Mouse (Mus musculus): Measurements from ENCODE around the gene Col5a1. TPM values are rescaled to one million over a fixed set of nuclear protein-coding genes. Genes with fewer than 3 reads are reported as not detected.

Col5a1 gene
- polyA plus RNA-seq, 1 experiment from 2014 or later: 33.2 TPM

DNA sequence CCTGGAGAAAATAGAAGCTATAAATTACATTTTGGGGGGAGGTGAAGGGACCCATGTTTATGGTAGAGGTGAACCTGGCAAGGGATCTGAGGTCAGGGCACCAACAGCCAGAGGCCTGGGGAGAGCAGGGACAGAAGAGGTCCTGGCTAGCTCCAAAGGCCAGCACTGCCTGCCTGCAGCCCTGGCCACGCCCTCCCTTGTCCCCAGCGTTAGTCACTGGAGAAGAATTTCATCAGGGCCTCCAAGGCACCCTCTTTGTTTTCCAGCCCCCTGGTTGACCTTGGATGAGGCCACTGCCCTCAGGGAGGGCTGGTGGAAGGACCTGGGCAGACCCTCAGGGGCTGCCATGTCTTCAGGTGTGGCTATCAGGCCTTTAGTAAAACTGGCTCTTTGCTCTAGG is 30.1 kb downstream of the Col5a1 start:
- 46% methylated on average over 2 of the region's 2 CpGs for WGBS
- DNase-seq (ENCODE audit: low spot score) (no peak), ATAC-seq (replicated peaks; ENCODE audit: low FRiP score, low read depth) (no peak)
- Histone ChIP-seq H3K9me3 (replicated peaks; ENCODE audit: low read length) (no peaks in the 10 kb centered on the region), H3K4me1 (replicated peaks; ENCODE audit: insufficient read depth, low read length) (no peaks in the 10 kb centered on the region), H3K36me3 (ENCODE audit: insufficient read depth, low read length) (no peaks in the 10 kb centered on the region), H3K27ac (no peak overlapping the region), H3K27me3 (ENCODE audit: insufficient read depth, low read length) (no peaks in the 10 kb centered on the region), H3K4me3 (replicated peaks; ENCODE audit: low read depth, low read length) (no peak overlapping the region), H3K4me2 (ENCODE audit: low read length) (no peak overlapping the region), H3K9ac (ENCODE audit: low read depth, low read length) (no peak overlapping the region)
- no peak for TF ChIP-seq CTCF (IDR thresholded peaks at IDR 0.05; ENCODE audit: low read depth)

DNA sequence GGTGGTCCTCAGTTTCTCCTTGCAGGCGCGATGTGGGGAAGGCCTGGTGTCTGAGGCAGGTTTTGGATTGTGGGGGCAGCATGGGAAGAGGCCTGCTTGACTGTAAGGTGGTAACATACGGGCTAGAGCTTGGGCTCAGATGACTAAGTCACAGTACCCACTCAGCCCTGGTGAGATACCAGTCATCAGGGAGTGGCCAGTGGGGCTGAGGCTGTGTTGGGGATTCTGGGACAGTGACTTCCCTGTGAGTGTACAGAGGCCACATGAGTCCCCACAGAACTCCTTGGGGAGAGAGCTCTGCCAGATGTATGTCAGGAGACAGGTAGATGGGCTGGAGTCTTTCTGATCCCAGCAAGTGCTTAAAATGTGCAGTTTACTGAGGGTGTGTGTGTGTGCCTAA is 31.0 kb downstream of the Col5a1 start:
- H3K36me3 ChIP-seq (ENCODE audit: insufficient read depth, low read length): no peaks in the 10 kb centered on the region
- DNase-seq (ENCODE audit: low spot score): no peak
- H3K4me1 ChIP-seq (replicated peaks; ENCODE audit: insufficient read depth, low read length): no peaks in the 10 kb centered on the region
- 93% methylated on average over 3 of the region's 3 CpGs for WGBS
- H3K27ac ChIP-seq: no peak overlapping the region
- H3K4me2 ChIP-seq (ENCODE audit: low read length): no peak overlapping the region
- no peak overlapping the region for H3K9ac ChIP-seq (ENCODE audit: low read depth, low read length)
- no peak for TF ChIP-seq CTCF (IDR thresholded peaks at IDR 0.05; ENCODE audit: low read depth)
- no peaks in the 10 kb centered on the region for H3K27me3 ChIP-seq (ENCODE audit: insufficient read depth, low read length)
- ATAC-seq (replicated peaks; ENCODE audit: low FRiP score, low read depth): no peak
- no peaks in the 10 kb centered on the region for H3K9me3 ChIP-seq (replicated peaks; ENCODE audit: low read length)
- H3K4me3 ChIP-seq (replicated peaks; ENCODE audit: low read depth, low read length): no peak overlapping the region

- 75% methylated on average over 7 of the region's 7 CpGs for WGBS
- Histone ChIP-seq H3K27ac (no peak overlapping the region), H3K27me3 (ENCODE audit: insufficient read depth, low read length) (no peaks in the 10 kb centered on the region), H3K9ac (ENCODE audit: low read depth, low read length) (no peak overlapping the region), H3K4me1 (replicated peaks; ENCODE audit: insufficient read depth, low read length) (no peaks in the 10 kb centered on the region), H3K4me3 (replicated peaks; ENCODE audit: low read depth, low read length) (no peak overlapping the region), H3K9me3 (replicated peaks; ENCODE audit: low read length) (no peaks in the 10 kb centered on the region), H3K4me2 (ENCODE audit: low read length) (no peak overlapping the region), H3K36me3 (ENCODE audit: insufficient read depth, low read length) (no peaks in the 10 kb centered on the region)
- DNase-seq (ENCODE audit: low spot score) (no peak), ATAC-seq (replicated peaks; ENCODE audit: low FRiP score, low read depth) (no peak)
- TF ChIP-seq CTCF (IDR thresholded peaks at IDR 0.05; ENCODE audit: low read depth): no peak
Observed at GRCm38 (mm10) chr2:27918106-27918505, 31.9 kb downstream of the Col5a1 start.

- Histone ChIP-seq H3K4me1 (replicated peaks; ENCODE audit: insufficient read depth, low read length) (no peaks in the 10 kb centered on the region), H3K4me3 (replicated peaks; ENCODE audit: low read depth, low read length) (no peak overlapping the region), H3K9ac (ENCODE audit: low read depth, low read length) (no peak overlapping the region), H3K4me2 (ENCODE audit: low read length) (no peak overlapping the region), H3K27me3 (ENCODE audit: insufficient read depth, low read length) (no peaks in the 10 kb centered on the region), H3K27ac (no peak overlapping the region), H3K36me3 (ENCODE audit: insufficient read depth, low read length) (no peaks in the 10 kb centered on the region), H3K9me3 (replicated peaks; ENCODE audit: low read length) (no peaks in the 10 kb centered on the region)
- 88% methylated on average over 6 of the region's 6 CpGs for WGBS
- TF ChIP-seq CTCF (IDR thresholded peaks at IDR 0.05; ENCODE audit: low read depth): no peak
- DNase-seq (ENCODE audit: low spot score) (no peak), ATAC-seq (replicated peaks; ENCODE audit: low FRiP score, low read depth) (no peak)
Observed at GRCm38 (mm10) chr2:27919309-27919850, 33.2 kb downstream of the Col5a1 start.

DNA sequence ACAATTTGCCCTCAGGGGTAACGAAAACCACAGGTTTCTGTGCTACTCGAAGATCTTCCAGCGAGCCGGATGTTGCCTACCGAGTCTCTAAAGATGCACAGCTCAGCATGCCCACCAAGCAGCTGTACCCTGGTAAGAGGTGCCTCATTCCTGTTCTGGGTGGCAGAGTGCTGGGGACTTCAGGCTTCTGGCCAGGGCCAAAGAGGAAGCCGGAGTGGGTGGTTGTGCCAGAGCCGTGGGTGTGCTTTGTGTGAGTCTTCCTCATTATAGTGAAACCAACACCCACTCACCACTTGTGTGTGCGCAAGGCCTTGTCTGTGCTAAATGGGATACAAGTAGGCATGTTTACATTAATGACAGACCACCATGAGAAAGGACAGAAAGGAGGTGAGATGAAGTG is 35.8 kb downstream of the Col5a1 start:
- Histone ChIP-seq H3K4me3 (replicated peaks; ENCODE audit: low read depth, low read length) (no peak overlapping the region), H3K4me1 (replicated peaks; ENCODE audit: insufficient read depth, low read length) (no peaks in the 10 kb centered on the region), H3K9me3 (replicated peaks; ENCODE audit: low read length) (no peaks in the 10 kb centered on the region), H3K9ac (ENCODE audit: low read depth, low read length) (no peak overlapping the region), H3K36me3 (ENCODE audit: insufficient read depth, low read length) (no peaks in the 10 kb centered on the region), H3K4me2 (ENCODE audit: low read length) (no peak overlapping the region), H3K27me3 (ENCODE audit: insufficient read depth, low read length) (no peaks in the 10 kb centered on the region), H3K27ac (no peak overlapping the region)
- no peak for DNase-seq (ENCODE audit: low spot score)
- no peak for TF ChIP-seq CTCF (IDR thresholded peaks at IDR 0.05; ENCODE audit: low read depth)
- WGBS: 93% methylated on average over 8 of the region's 8 CpGs
- ATAC-seq (replicated peaks; ENCODE audit: low FRiP score, low read depth): no peak

DNA sequence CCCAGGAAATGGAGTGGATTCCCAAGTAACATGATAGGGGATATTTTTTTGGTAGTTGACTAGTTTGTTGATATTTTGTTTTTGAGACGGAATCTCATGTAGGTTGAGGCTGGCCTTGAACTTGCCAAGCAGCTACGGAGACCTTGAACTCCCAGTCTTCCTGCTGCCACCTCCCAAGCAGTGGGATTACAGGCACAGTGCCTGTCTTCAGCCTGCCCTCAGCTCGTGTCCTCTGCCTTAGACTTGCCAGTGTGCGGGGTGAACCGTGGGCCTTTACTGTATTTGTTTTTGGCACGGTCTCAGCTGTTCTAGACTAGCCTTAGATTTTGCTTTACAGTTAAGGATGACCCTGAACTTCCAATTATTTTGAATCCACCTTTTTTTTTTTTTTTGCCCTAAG is 37.5 kb downstream of the Col5a1 start:
- DNase-seq (ENCODE audit: low spot score): no peak
- no peaks in the 10 kb centered on the region for H3K9me3 ChIP-seq (replicated peaks; ENCODE audit: low read length)
- WGBS: 72% methylated on average over 6 of the region's 6 CpGs
- no peaks in the 10 kb centered on the region for H3K4me1 ChIP-seq (replicated peaks; ENCODE audit: insufficient read depth, low read length)
- H3K36me3 ChIP-seq (ENCODE audit: insufficient read depth, low read length): no peaks in the 10 kb centered on the region
- no peak overlapping the region for H3K4me2 ChIP-seq (ENCODE audit: low read length)
- no peaks in the 10 kb centered on the region for H3K27me3 ChIP-seq (ENCODE audit: insufficient read depth, low read length)
- TF ChIP-seq CTCF (IDR thresholded peaks at IDR 0.05; ENCODE audit: low read depth): no peak
- no peak for ATAC-seq (replicated peaks; ENCODE audit: low FRiP score, low read depth)
- H3K9ac ChIP-seq (ENCODE audit: low read depth, low read length): no peak overlapping the region
- H3K27ac ChIP-seq: no peak overlapping the region
- H3K4me3 ChIP-seq (replicated peaks; ENCODE audit: low read depth, low read length): no peak overlapping the region

DNA sequence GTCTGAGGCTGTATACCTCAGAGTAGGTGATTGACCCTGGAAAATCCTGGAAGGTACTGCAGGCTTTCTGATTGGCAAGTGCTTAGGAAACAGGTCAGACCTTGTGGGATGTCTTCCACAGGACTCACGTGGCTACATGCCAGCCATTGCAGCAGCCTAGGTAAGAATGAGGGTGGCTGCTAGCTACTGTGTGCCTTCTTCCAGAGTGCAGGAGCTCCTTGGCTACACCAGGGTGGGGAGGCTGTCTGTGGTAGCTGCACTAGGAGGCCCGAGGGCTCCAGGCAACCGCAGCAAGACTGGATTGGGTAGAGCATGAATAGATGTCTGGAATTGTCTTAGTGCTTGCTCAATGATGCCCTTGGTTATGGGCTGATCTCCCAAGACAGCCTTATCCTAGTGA is 38.2 kb downstream of the Col5a1 start:
- DNase-seq (ENCODE audit: low spot score) (no peak), ATAC-seq (replicated peaks; ENCODE audit: low FRiP score, low read depth) (no peak)
- no peak for TF ChIP-seq CTCF (IDR thresholded peaks at IDR 0.05; ENCODE audit: low read depth)
- no peaks in the 10 kb centered on the region for H3K36me3 ChIP-seq (ENCODE audit: insufficient read depth, low read length)
- WGBS: 76% methylated on average over 3 of the region's 3 CpGs
- no peak overlapping the region for H3K9ac ChIP-seq (ENCODE audit: low read depth, low read length)
- no peaks in the 10 kb centered on the region for H3K27me3 ChIP-seq (ENCODE audit: insufficient read depth, low read length)
- H3K4me3 ChIP-seq (replicated peaks; ENCODE audit: low read depth, low read length): no peak overlapping the region
- no peak overlapping the region for H3K4me2 ChIP-seq (ENCODE audit: low read length)
- no peaks in the 10 kb centered on the region for H3K4me1 ChIP-seq (replicated peaks; ENCODE audit: insufficient read depth, low read length)
- H3K9me3 ChIP-seq (replicated peaks; ENCODE audit: low read length): no peaks in the 10 kb centered on the region
- H3K27ac ChIP-seq: no peak overlapping the region

All from kidney, postnatal 0 days (tissue).